Mouse (Mus musculus): ENCODE results near the gene Tuba1b. TPM values are rescaled to one million over a fixed set of nuclear protein-coding genes. Genes with fewer than 3 reads are reported as not detected.
"Not testable (repeated sequence)": the region's sequence is repeated elsewhere in the genome, so short reads cannot be mapped to it uniquely, and the experiment has no call there.

The Tuba1b gene
- polyA plus RNA-seq, 1 experiment, result 694 TPM

- H3K4me3 ChIP-seq (ENCODE audit: extremely low read depth, insufficient read depth, insufficient read length), result peak overlapping the region; percentile 82
- peak overlapping the region; percentile 96 for H3K27ac ChIP-seq (ENCODE audit: insufficient read depth, low read length)
- under 1% methylated on average over 35 of the region's 35 CpGs for WGBS
- TF ChIP-seq POLR2A (IDR thresholded peaks at IDR 0.05; ENCODE audit: low read depth, low read length) (no peak), CTCF (IDR thresholded peaks at IDR 0.05; ENCODE audit: extremely low read depth, insufficient read depth, insufficient read length, insufficient replicate concordance) (no peak)
- peaks cover 5% of the 10 kb centered on the region for H3K36me3 ChIP-seq (ENCODE audit: control insufficient read depth, insufficient read depth, low read length)
- DNase-seq (ENCODE audit: low read depth in 1 of 2, low spot score in 2 of 2), result peak; percentile 69 to 92
- H3K4me1 ChIP-seq (ENCODE audit: control insufficient read depth, insufficient read depth, insufficient read length), result peaks cover 16% of the 10 kb centered on the region; the same call in 1 of the 2 replicates
- H3K27me3 ChIP-seq (ENCODE audit: control insufficient read depth, insufficient read depth, low read length), result no peaks in the 10 kb centered on the region
Observed at GRCm38 (mm10) chr15:98933833-98934216, 540 bp downstream of the Tuba1b start.

DNA sequence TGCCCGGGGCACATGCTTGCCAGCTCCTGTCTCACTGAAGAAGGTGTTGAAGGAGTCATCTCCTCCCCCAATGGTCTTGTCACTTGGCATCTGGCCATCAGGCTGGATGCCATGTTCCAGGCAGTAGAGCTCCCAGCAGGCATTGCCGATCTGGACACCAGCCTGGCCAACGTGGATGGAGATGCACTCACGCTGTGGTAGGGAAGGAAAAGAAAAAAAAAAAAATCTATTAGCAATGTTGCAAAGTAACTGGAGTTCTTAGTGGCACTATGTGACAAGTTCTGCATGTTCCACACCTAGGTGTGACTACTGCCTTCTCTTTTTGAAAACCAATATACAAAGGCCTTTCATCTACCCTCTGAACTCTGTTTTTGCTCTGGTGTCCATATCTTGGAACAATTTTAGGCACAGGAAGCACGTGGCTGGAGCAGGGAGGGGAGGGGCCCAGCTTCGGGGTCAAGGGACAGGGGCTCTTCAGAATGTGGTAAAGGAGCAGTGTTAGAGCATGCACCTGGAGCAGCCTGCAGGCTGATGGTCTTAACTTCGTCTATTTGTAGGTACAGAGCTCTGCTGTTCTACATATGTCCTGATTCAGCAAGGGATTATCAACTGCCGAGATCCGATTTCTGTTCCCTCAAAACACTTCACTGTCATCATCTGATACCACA lies 1.2 kb downstream of the Tuba1b start:
- H3K27me3 ChIP-seq (ENCODE audit: control insufficient read depth, insufficient read depth, low read length); H3K36me3 ChIP-seq (ENCODE audit: control insufficient read depth, insufficient read depth, low read length); DNase-seq (ENCODE audit: low read depth in 1 of 2, low spot score in 2 of 2): not testable (repeated sequence)
- Histone ChIP-seq H3K4me1 (ENCODE audit: control insufficient read depth, insufficient read depth, insufficient read length) (peaks cover 16% of the 10 kb centered on the region; the same call in 1 of the 2 replicates), H3K27ac (ENCODE audit: insufficient read depth, low read length) (peak overlapping the region; percentile 48), H3K4me3 (ENCODE audit: extremely low read depth, insufficient read depth, insufficient read length) (peak overlapping the region; percentile 82)
- 9% methylated on average over 8 of the region's 9 CpGs for WGBS

- no peak overlapping the region for H3K4me3 ChIP-seq (ENCODE audit: extremely low read depth, insufficient read depth, insufficient read length)
- H3K27me3 ChIP-seq (ENCODE audit: control insufficient read depth, insufficient read depth, low read length), result no peaks in the 10 kb centered on the region
- peaks cover 12% of the 10 kb centered on the region; the same call in 1 of the 2 replicates for H3K4me1 ChIP-seq (ENCODE audit: control insufficient read depth, insufficient read depth, insufficient read length)
- TF ChIP-seq CTCF (IDR thresholded peaks at IDR 0.05; ENCODE audit: extremely low read depth, insufficient read depth, insufficient read length, insufficient replicate concordance) (no peak), POLR2A (IDR thresholded peaks at IDR 0.05; ENCODE audit: low read depth, low read length) (no peak)
- no peak for DNase-seq (ENCODE audit: low read depth in 1 of 2, low spot score in 2 of 2)
- no peak overlapping the region for H3K27ac ChIP-seq (ENCODE audit: insufficient read depth, low read length)
- H3K36me3 ChIP-seq (ENCODE audit: control insufficient read depth, insufficient read depth, low read length), result peaks cover 5% of the 10 kb centered on the region
- 88% methylated on average over 3 of the region's 3 CpGs for WGBS
Observed at GRCm38 (mm10) chr15:98930998-98931397, 3.4 kb downstream of the Tuba1b start.

GRCm38 (mm10) chr15:98930017-98930734 lies 4.2 kb downstream of the Tuba1b start:
- Histone ChIP-seq H3K4me1 (ENCODE audit: control insufficient read depth, insufficient read depth, insufficient read length) (peaks cover 8% of the 10 kb centered on the region; the same call in 1 of the 2 replicates), H3K4me3 (ENCODE audit: extremely low read depth, insufficient read depth, insufficient read length) (no peak overlapping the region), H3K27ac (ENCODE audit: insufficient read depth, low read length) (no peak overlapping the region), H3K36me3 (ENCODE audit: control insufficient read depth, insufficient read depth, low read length) (peaks cover 5% of the 10 kb centered on the region), H3K27me3 (ENCODE audit: control insufficient read depth, insufficient read depth, low read length) (no peaks in the 10 kb centered on the region)
- DNase-seq (ENCODE audit: low read depth in 1 of 2, low spot score in 2 of 2), result no peak
- WGBS, result 70% methylated on average over 8 of the region's 8 CpGs
- TF ChIP-seq POLR2A (IDR thresholded peaks at IDR 0.05; ENCODE audit: low read depth, low read length), result no peak
- TF ChIP-seq CTCF (IDR thresholded peaks at IDR 0.05; ENCODE audit: extremely low read depth, insufficient read depth, insufficient read length, insufficient replicate concordance), result no peak

GRCm38 (mm10) chr15:98928598-98929240 lies 5.6 kb downstream of the Tuba1b start:
- Histone ChIP-seq H3K4me1 (ENCODE audit: control insufficient read depth, insufficient read depth, insufficient read length) (peaks cover 4% of the 10 kb centered on the region; the same call in 1 of the 2 replicates), H3K27ac (ENCODE audit: insufficient read depth, low read length) (no peak overlapping the region), H3K4me3 (ENCODE audit: extremely low read depth, insufficient read depth, insufficient read length) (no peak overlapping the region), H3K27me3 (ENCODE audit: control insufficient read depth, insufficient read depth, low read length) (no peaks in the 10 kb centered on the region), H3K36me3 (ENCODE audit: control insufficient read depth, insufficient read depth, low read length) (peaks cover 5% of the 10 kb centered on the region)
- peak in 1 of 2 experiments; percentile 27 for DNase-seq (ENCODE audit: low read depth in 1 of 2, low spot score in 2 of 2)
- TF ChIP-seq POLR2A (IDR thresholded peaks at IDR 0.05; ENCODE audit: low read depth, low read length) (no peak), CTCF (IDR thresholded peaks at IDR 0.05; ENCODE audit: extremely low read depth, insufficient read depth, insufficient read length, insufficient replicate concordance) (no peak)
- WGBS, result 39% methylated on average over 13 of the region's 13 CpGs

- DNase-seq (ENCODE audit: low read depth in 1 of 2, low spot score in 2 of 2), result no peak
- no peak for TF ChIP-seq CTCF (IDR thresholded peaks at IDR 0.05; ENCODE audit: extremely low read depth, insufficient read depth, insufficient read length, insufficient replicate concordance)
- TF ChIP-seq POLR2A (IDR thresholded peaks at IDR 0.05; ENCODE audit: low read depth, low read length), result no peak
- WGBS, result 40% methylated on average over 5 of the region's 5 CpGs
- Histone ChIP-seq H3K4me1 (ENCODE audit: control insufficient read depth, insufficient read depth, insufficient read length) (peaks cover 2% of the 10 kb centered on the region; the same call in 1 of the 2 replicates), H3K4me3 (ENCODE audit: extremely low read depth, insufficient read depth, insufficient read length) (no peak overlapping the region), H3K27ac (ENCODE audit: insufficient read depth, low read length) (no peak overlapping the region), H3K27me3 (ENCODE audit: control insufficient read depth, insufficient read depth, low read length) (no peaks in the 10 kb centered on the region), H3K36me3 (ENCODE audit: control insufficient read depth, insufficient read depth, low read length) (peaks cover 3% of the 10 kb centered on the region)
Observed at GRCm38 (mm10) chr15:98927566-98927965, 6.8 kb downstream of the Tuba1b start.

All from spleen, adult 2 months (tissue).